Mouse (Mus musculus) kidney, embryonic 15.5 days (tissue): ENCODE measurements around the gene Nid2. TPM values are rescaled to one million over a fixed set of nuclear protein-coding genes. Genes with fewer than 3 reads are reported as not detected.

Experiments
- ATAC-seq: fragments of 200-750 bp; cut with Nextera tagmentation; replicated peaks from 2 replicates; pipeline ENCODE4 v1.8.0; 2017; ENCODE audit warnings: moderate TSS enrichment; ENCODE audit not compliant: low FRiP score
- H3K27ac ChIP-seq: fragments of 300-500 bp; sonication (generic); 2 replicates; pipeline ENCODE4 v1.5.1; 2015; ENCODE audit warnings: mild to moderate bottlenecking, inconsistent platforms
- H3K27me3 ChIP-seq: fragments of 300-500 bp; sonication (generic); 2 replicates; pipeline ENCODE4 v1.6.1; 2015; ENCODE audit warnings: inconsistent platforms
- H3K36me3 ChIP-seq: fragments of 300-500 bp; sonication (generic); 2 replicates; pipeline ENCODE4 v1.6.1; 2015; ENCODE audit warnings: inconsistent platforms
- H3K4me1 ChIP-seq: fragments of 300-500 bp; sonication (generic); 2 replicates; pipeline ENCODE4 v1.6.1; 2015; ENCODE audit warnings: inconsistent platforms
- H3K4me2 ChIP-seq: fragments of 300-500 bp; sonication (generic); 2 replicates; pipeline ENCODE4 v1.6.1; 2015; ENCODE audit warnings: moderate library complexity, mild to moderate bottlenecking, inconsistent platforms
- H3K4me3 ChIP-seq: fragments of 300-500 bp; sonication (generic); replicated peaks from 2 replicates; pipeline ENCODE4 v1.5.1; 2015; ENCODE audit warnings: mild to moderate bottlenecking, inconsistent platforms
- H3K9ac ChIP-seq: fragments of 300-500 bp; sonication (generic); 2 replicates; pipeline ENCODE4 v1.6.1; 2015; ENCODE audit warnings: mild to moderate bottlenecking, inconsistent platforms
- H3K9me3 ChIP-seq: fragments of 300-500 bp; sonication (generic); replicated peaks from 2 replicates; pipeline ENCODE4 v1.6.1; 2016; ENCODE audit warnings: inconsistent platforms
- WGBS: fragments of 180-500 bp; shearing (Covaris S2); methylation state at CpG from one replicate; pipeline ENCODE4 v1.1.7; 2015; ENCODE audit warnings: mixed read lengths; 5-methylcytosine and 5-hydroxymethylcytosine counted together
- polyA plus RNA-seq: library from polyadenylated mRNA; unstranded; fragments of >200 nt; fragmentation: Nextera tagmentation; extraction: Ambion mirVana; gene quantifications from 2 replicates; pipeline ENCODE4 v1.2.1, GENCODE M21; 2015

The Nid2 gene
- polyA plus RNA-seq: 104 and 128 TPM in 2 replicates

DNA sequence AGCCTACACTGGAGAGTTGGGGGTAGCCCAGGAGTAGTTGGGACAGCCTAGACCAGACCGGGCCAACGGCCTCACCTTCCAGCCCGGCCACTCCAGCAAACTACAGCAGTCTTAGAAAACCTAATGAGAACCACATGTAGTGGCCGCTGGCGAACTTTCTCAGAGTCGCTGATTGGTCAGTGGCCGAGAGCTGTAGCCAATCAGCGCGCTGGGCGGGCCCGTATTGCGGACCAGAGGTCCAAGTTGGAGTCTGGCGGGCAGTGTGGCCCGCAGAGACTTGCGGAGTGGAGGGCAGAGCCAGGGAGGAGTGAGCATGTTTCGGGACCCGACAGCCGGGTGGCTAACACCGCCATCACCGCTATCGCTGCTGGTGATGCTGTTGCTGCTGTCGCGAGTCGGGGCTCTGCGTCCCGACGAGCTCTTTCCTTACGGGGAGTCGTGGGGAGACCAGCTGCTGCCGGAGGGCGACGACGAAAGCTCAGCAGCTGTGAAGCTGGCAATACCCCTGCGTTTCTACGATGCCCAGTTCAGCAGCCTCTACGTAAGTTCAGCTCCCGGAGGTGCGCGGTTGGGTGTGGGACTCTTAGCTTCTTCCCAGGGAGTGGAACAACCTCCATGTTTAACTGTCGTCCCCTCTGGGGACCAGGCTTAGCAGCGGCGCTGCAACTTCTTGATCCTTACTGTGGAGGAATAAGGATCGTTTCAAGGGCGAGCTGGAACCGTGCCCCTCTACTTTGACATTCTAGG is at the start of gene Nid2:
Nid2 (plus strand) TSS at position 241 of the 747 bp plus-strand sequence.
- peak; percentile 96 for ATAC-seq
- Histone ChIP-seq H3K9ac (peak within 1 kb of the TSS; percentile 63), H3K4me3 (peak within 1 kb of the TSS; percentile 68), H3K27me3 (0 out of 2 replicates have a peak, but pooled peaks cover 3% of the 10 kb centered on the region), H3K4me1 (peaks cover 59% of the 10 kb centered on the region), H3K4me2 (peak within 1 kb of the TSS; percentile 92), H3K27ac (peak within 1 kb of the TSS; percentile 92), H3K36me3 (peaks cover 8% of the 10 kb centered on the region; the same call in 1 of the 2 replicates), H3K9me3 (no peaks in the 10 kb centered on the region)
- under 1% methylated on average over 44 of the region's 45 CpGs for WGBS

DNA sequence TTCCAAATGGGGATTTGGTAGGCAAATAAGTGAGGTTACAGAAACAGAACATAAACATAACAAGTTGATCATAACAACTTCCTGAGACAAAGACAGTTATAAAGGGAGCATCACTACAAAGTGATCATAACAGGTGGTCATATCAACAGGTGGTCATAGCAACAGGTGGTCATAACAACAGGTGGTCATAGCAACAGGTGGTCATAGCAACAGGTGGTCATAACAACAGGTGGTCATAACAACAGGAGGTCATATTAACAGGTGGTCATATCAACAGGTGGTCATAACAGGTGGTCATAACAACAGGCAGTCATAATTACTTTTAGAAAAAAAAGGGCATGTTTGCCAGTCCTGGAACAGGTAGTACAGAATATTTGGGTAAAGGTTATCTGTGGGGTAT is 49.5 kb upstream of the Nid2 start:
- H3K4me1 ChIP-seq: peaks cover under 1% of the 10 kb centered on the region
- H3K27me3 ChIP-seq: no peaks in the 10 kb centered on the region; the same call in 1 of the 2 replicates
- ATAC-seq: no peak
- no peak overlapping the region for H3K27ac ChIP-seq
- no peaks in the 10 kb centered on the region for H3K36me3 ChIP-seq
- no peaks in the 10 kb centered on the region for H3K9me3 ChIP-seq
- H3K4me2 ChIP-seq: no peak overlapping the region
- H3K9ac ChIP-seq: no peak overlapping the region
- no peak overlapping the region for H3K4me3 ChIP-seq

DNA sequence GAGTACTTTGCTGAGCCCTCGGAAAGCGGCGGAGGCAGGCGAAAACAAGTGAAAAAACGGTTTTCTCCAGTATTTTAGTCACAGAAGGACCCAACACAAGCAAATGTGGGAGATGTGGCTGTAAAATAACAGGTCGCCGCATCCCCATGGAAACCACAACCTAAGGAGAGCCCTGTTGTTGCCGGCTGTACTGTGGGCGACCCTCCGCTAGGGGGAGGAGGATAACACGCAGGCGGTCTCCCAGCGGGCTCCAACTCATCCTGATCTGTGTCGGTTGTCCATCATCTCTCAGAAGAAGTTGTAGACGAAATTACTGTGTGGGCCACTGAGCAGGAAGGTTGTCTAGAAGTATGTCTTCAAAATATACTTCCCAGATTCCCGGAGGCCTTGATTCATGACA is 45.4 kb upstream of the Nid2 start:
- H3K4me1 ChIP-seq: peaks cover 27% of the 10 kb centered on the region
- no peak overlapping the region for H3K9ac ChIP-seq
- 6% methylated on average over 16 of the region's 16 CpGs for WGBS
- no peak overlapping the region for H3K27ac ChIP-seq
- H3K27me3 ChIP-seq: no peaks in the 10 kb centered on the region; the same call in 1 of the 2 replicates
- H3K9me3 ChIP-seq: no peaks in the 10 kb centered on the region
- H3K4me2 ChIP-seq: peak overlapping the region; percentile 17
- no peak overlapping the region for H3K4me3 ChIP-seq
- ATAC-seq: peak; percentile 57; the same call in 1 of the 2 replicates
- no peaks in the 10 kb centered on the region for H3K36me3 ChIP-seq

DNA sequence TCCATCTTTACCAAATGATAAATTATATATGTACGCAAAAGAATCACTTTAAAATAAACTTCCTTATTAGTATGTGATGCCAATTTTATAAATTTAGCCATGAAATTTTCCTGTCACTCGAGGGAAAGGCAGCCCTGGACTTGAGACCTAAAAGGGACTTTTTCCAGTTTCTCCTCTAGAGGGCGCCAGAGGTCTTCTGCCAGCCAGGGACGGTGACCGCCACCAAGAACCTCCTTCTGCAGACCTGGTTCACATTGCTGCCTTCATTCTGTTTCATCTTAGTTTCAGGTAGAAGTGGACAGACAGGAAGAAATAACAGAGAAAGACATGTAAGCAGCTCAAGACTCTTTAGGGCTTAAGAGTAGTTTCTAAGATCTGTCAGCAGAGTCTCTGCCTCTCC is 44.6 kb upstream of the Nid2 start:
- no peaks in the 10 kb centered on the region for H3K36me3 ChIP-seq
- H3K9me3 ChIP-seq: no peaks in the 10 kb centered on the region
- peaks cover 28% of the 10 kb centered on the region for H3K4me1 ChIP-seq
- H3K9ac ChIP-seq: no peak overlapping the region
- H3K27me3 ChIP-seq: no peaks in the 10 kb centered on the region; the same call in 1 of the 2 replicates
- WGBS: under 1% methylated on average over 5 of the region's 5 CpGs
- ATAC-seq: 0 out of 2 replicates have a peak, but pooled peaks have one; percentile 17
- no peak overlapping the region for H3K4me3 ChIP-seq
- H3K27ac ChIP-seq: peak overlapping the region; percentile 66; the same call in 1 of the 2 replicates
- no peak overlapping the region for H3K4me2 ChIP-seq

DNA sequence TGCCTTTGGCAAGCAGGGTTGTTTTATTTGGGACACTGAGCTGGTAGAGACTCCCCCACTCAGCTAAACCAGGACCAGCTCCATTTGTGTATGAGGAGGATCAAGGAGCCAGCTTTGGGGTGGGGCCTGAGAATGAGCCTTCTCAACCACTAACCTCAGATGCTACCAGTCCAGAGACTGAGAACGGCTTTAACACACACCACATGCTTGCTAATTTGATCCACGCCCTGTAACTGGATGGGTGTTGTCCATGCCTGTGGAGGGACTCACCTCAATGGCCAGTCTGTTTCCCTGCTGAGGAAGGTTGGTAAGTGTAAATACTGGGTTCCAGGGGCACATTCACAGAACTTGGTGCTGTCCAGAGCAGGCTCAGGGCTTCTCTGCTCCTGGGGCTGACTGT is 44.1 kb upstream of the Nid2 start:
- H3K27ac ChIP-seq: peak overlapping the region; percentile 66
- ATAC-seq: 0 out of 2 replicates have a peak, but pooled peaks have one; percentile 11
- H3K36me3 ChIP-seq: no peaks in the 10 kb centered on the region
- no peak overlapping the region for H3K4me3 ChIP-seq
- H3K4me2 ChIP-seq: 0 out of 2 replicates have a peak overlapping the region, but pooled peaks have one; percentile 16
- H3K27me3 ChIP-seq: no peaks in the 10 kb centered on the region; the same call in 1 of the 2 replicates
- no peaks in the 10 kb centered on the region for H3K9me3 ChIP-seq
- WGBS: 49% methylated on average over 2 of the region's 2 CpGs
- H3K4me1 ChIP-seq: peaks cover 32% of the 10 kb centered on the region
- no peak overlapping the region for H3K9ac ChIP-seq

DNA sequence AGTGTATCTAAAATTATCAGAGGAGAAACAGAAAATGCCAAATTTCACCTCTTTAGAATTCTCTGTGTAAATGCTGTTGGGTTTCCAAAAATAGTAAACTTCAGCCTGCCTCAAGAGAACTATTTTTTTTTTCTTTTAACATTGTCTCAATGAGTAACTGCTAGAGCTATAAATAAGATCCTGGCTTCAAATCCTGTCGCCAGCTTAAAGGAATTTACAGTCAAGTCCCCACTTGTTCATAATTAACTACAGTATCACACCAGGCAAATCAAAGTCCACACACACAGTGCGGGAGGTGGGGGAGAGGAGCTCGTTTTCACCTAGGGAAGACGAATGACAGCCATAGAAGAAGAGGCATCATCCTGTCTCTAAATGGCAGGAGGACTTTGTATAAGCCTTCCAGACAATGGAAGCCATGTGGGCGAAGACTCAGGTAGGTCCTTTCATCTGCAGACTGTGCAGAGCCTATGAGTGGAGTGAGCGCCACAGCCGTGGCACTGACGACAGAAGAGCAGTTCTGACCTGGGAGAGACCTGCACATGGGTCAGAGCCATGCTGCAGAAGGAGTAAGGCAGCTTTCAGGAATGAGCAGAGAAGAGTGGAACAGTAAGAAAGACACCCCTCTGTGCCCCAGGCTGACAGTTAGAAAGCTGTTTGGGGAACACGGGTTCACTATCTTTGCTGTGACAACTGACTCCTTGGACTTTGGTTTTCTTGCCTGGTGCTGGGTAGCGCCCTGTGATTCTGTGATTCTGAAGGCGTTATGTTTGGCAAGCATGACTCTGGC is 43.2 kb upstream of the Nid2 start:
- Histone ChIP-seq H3K4me2 (peak overlapping the region; percentile 30), H3K9ac (no peak overlapping the region), H3K36me3 (no peaks in the 10 kb centered on the region), H3K9me3 (no peaks in the 10 kb centered on the region), H3K4me3 (0 out of 2 replicates have a peak overlapping the region, but pooled peaks have one; percentile 14), H3K4me1 (peaks cover 37% of the 10 kb centered on the region), H3K27ac (peak overlapping the region; percentile 66), H3K27me3 (no peaks in the 10 kb centered on the region; the same call in 1 of the 2 replicates)
- peak; percentile 72 for ATAC-seq
- 38% methylated on average over 11 of the region's 11 CpGs for WGBS

DNA sequence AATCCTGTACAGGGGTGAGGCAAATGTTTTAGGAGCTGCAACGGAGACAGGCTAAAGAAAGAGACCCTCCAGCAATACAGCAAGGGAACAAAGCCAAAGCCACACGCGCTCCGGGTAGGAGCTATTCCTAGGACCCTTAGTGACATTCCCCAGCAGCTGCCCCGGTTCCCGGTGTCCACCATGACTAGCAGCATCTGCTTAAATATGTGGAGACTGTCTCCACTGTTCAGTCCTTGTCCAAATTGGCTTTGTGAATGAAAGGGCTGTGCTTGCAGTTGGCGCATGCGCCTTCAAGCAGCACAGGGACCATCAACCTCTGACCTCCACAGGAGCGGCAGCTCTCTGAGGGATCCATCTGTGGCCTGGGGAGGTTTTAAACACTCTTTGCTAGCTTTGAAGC is 41.9 kb upstream of the Nid2 start:
- H3K4me3 ChIP-seq: no peak overlapping the region
- 54% methylated on average over 9 of the region's 9 CpGs for WGBS
- no peaks in the 10 kb centered on the region; the same call in 1 of the 2 replicates for H3K27me3 ChIP-seq
- H3K9me3 ChIP-seq: no peaks in the 10 kb centered on the region
- peaks cover 41% of the 10 kb centered on the region for H3K4me1 ChIP-seq
- no peaks in the 10 kb centered on the region for H3K36me3 ChIP-seq
- peak overlapping the region; percentile 30 for H3K4me2 ChIP-seq
- no peak for ATAC-seq
- H3K27ac ChIP-seq: peak overlapping the region; percentile 61
- no peak overlapping the region for H3K9ac ChIP-seq

DNA sequence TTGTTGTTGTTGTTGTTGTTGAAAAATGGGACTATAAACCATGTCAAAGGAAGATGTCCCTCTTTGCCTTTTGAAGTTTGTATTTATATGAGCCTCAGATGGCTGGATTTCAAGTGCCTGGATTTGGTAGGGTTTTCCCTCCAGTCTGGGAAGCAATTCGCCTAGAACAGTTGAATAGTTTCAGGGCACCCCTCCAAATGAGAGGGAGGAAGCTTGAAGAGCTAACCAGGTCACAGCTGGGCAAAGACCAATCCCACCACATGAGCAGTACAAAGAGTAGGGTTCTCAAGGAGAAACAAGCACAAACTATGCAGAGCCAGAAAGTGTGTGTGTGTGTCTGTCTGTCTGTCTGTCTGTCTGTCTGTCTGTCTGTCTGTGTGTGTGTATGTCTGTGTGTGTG is 39.3 kb upstream of the Nid2 start:
- H3K27me3 ChIP-seq: no peaks in the 10 kb centered on the region
- no peak overlapping the region for H3K9ac ChIP-seq
- peaks cover 41% of the 10 kb centered on the region for H3K4me1 ChIP-seq
- H3K9me3 ChIP-seq: no peaks in the 10 kb centered on the region
- H3K4me3 ChIP-seq: no peak overlapping the region
- no peak overlapping the region for H3K4me2 ChIP-seq
- no peaks in the 10 kb centered on the region for H3K36me3 ChIP-seq
- WGBS: 32% methylated on average over 1 of the region's 1 CpGs
- no peak overlapping the region for H3K27ac ChIP-seq
- ATAC-seq: no peak

DNA sequence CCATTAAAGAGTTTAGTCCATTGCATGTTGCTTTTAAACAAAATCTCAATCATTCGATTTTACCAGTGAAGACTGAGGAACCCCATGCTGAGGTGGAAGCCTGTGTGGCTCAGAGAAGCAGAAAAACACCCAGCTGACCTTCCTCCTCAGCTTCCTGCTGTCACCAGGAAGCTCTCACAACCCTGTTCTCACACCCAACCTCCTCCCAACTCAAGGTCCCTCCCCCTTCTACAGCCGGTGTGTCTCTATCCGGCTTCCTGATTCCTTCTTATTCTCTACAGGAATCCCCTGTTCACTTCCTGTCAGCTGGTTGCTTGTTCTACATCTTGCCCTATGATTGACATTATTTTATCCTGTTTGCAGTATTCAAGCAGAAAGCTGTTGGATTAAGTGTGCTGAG is 38.0 kb upstream of the Nid2 start:
- no peak overlapping the region for H3K4me2 ChIP-seq
- H3K27me3 ChIP-seq: no peaks in the 10 kb centered on the region
- H3K9me3 ChIP-seq: no peaks in the 10 kb centered on the region
- H3K27ac ChIP-seq: peak overlapping the region; percentile 56; the same call in 1 of the 2 replicates
- 48% methylated on average over 3 of the region's 3 CpGs for WGBS
- H3K4me3 ChIP-seq: no peak overlapping the region
- peaks cover 29% of the 10 kb centered on the region for H3K4me1 ChIP-seq
- H3K9ac ChIP-seq: no peak overlapping the region
- no peaks in the 10 kb centered on the region for H3K36me3 ChIP-seq
- ATAC-seq: no peak

DNA sequence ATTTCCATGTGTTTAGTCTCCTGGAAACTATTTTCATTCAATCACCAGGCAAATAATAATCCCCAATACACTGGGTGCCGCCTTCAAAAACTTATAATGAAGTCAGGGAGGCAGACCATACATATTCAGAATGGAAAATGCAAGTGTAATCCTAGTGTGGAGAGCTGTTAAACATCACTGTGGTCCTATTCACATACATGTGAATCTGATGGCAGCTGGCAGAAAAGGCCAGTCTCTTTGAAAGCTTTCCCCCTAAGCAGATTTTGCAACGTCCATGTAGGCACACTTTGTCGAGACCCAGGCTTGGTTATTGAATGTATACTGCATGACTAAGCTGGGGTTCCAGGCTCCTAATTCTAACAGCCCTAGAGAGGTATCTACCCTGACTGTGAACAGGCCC is 32.0 kb upstream of the Nid2 start:
- Histone ChIP-seq H3K4me2 (no peak overlapping the region), H3K27me3 (no peaks in the 10 kb centered on the region), H3K9ac (no peak overlapping the region), H3K4me3 (no peak overlapping the region), H3K4me1 (peaks cover 3% of the 10 kb centered on the region; the same call in 1 of the 2 replicates), H3K27ac (no peak overlapping the region), H3K9me3 (no peaks in the 10 kb centered on the region), H3K36me3 (no peaks in the 10 kb centered on the region)
- 70% methylated on average over 3 of the region's 3 CpGs for WGBS
- no peak for ATAC-seq

DNA sequence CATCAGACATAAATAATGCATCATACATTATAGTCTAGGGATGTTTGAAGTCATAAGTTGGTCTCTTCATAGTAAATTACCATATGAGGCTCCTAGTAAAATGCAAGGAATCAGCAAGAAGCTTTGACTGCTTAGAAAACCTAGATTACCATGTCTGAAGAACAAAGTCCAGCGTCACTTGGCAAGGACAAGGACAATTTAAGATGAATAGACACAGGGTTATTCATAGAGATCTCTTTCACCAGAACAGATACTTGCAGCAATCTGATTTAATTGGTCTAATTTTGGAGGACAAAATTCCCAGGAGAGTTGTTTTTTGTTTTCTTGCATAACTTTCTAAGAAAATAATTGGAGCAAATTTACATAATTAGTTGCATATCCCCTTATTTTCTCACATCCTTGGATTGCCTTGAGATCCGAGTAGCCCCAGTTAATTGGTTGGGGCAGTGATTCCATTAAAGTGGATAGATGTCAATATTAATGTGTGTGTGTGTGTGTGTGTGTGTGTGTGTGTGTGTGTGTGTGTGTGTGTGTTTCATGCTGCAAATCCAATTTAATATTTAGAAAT is 30.9 kb upstream of the Nid2 start:
- 75% methylated on average over 2 of the region's 2 CpGs for WGBS
- no peak for ATAC-seq
- Histone ChIP-seq H3K9ac (no peak overlapping the region), H3K36me3 (no peaks in the 10 kb centered on the region), H3K4me3 (no peak overlapping the region), H3K27ac (no peak overlapping the region), H3K4me1 (peaks cover 3% of the 10 kb centered on the region; the same call in 1 of the 2 replicates), H3K27me3 (no peaks in the 10 kb centered on the region), H3K4me2 (no peak overlapping the region), H3K9me3 (no peaks in the 10 kb centered on the region)

DNA sequence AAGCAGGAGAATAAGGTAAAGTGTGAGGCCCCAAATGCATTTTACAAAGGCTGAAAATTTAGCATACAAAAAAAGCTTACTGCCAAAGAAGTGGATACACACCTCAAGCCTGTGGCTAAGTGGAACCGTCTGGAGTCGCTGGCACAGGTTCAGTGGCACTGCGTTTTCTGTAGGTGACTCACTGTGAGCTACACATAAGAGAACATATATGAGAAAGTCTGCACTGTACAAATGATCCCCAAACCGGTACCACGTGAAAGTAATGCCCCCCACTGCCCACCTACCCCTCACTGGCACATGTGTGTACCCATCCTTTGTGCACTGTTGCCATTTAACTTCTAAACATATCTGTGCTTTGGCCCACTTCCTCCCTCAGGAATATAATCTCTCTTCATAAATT is 22.8 kb upstream of the Nid2 start:
- no peak for ATAC-seq

More for the DNA sequence above, 22.8 kb upstream of the Nid2 start:
- WGBS: 84% methylated on average over 5 of the region's 5 CpGs
- no peak overlapping the region for H3K27ac ChIP-seq
- H3K9ac ChIP-seq: no peak overlapping the region
- H3K36me3 ChIP-seq: no peaks in the 10 kb centered on the region
- H3K27me3 ChIP-seq: no peaks in the 10 kb centered on the region
- no peaks in the 10 kb centered on the region for H3K9me3 ChIP-seq
- H3K4me1 ChIP-seq: peaks cover 12% of the 10 kb centered on the region
- no peak overlapping the region for H3K4me3 ChIP-seq
- no peak overlapping the region for H3K4me2 ChIP-seq
